Mouse (Mus musculus) right cerebral cortex, adult 2 months (tissue): ENCODE results near the gene Fdxacb1.
A peak's percentile ranks its signal among the peaks of the same experiment; 100 is the strongest.

Experiments
- DNase-seq, 2 experiments: peaks; one replicate each; pipeline ENCODE4 v3.0.0; 2021 to 2022; ENCODE audit warnings: low spot score in 2 of 2

Fdxacb1 gene

DNA sequence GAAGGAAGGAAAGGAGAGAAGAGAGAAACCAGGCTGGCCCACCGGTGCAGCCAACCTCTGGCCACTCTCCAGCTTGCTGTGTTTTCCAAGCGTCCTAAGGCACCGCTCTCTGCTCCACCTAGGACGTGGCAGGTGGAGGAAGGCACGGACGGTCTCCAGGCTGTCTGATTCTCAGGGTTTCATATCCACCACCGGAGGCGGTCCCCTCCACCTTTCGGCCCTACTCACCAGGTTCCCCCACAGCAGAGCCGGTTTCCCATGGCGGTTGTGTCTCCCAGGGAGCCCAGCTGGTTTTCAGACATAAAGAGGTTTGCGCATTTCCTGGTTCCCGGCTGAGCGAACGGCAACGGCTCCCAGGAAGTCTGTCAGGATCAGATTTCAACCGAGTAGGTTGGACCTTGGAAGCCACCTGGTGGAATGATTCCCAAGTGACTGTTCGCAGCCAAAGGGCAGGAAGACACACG is 21.8 kb upstream of the Fdxacb1 start, which contains the start of gene 2310030G06Rik:
2310030G06Rik (minus strand) TSS at position 323 of the 464 bp plus-strand sequence.
- peak in 1 of 2 experiments; percentile 32 for DNase-seq

DNA sequence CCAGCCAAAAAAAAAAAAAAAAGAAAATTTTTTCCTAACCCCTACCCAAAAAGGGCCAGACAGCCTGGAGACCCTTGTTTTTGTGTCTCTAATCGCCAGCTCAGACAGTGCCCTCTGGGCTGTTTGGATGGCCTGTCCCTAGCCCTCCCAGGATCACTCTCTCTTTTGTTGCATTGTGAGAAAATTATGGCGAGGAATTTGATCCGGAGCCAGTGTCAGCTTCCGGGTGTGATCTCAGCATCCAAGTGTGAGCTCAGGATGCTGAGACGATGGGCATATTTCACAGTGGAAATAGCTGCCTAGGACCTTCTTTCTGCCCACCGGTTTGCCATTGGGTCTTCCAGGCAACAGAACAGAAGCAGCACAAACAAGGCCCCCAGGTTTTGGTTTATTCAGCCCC is 17.3 kb upstream of the Fdxacb1 start:
- DNase-seq: no peak

- no peak for DNase-seq
Measured at GRCm38 (mm10) chr9:50751323-50751722, 16.7 kb upstream of the Fdxacb1 start, which contains the start of gene Cryab. Cryab (plus strand) TSS chr9:50751325.

DNA sequence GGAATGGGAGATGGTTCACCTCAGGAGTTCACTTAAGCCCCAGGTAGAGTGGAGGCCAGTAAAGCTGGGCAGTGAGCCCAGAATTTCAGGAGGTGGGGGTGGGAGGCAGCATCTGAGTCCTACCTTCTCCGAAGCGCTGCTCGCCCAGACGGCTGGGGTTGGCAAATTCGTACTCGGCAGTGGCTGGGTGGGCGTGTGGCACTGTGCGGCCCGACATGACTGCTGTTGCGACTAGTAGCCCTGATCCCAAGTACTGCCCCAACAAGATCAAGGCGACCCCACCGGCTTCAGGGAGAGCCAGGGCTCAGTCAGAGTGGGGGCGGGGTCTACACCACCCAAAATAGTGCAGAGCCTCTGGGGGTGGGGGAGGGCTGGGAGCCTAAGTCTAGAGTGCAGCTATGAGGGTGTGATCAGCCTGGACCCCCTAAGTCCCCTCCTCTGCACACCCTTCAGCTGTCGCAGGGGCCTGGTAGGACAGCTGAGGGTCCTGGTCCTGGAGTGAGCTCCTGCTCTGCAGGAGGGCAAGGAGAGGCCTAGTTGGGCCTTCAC is 15.9 kb upstream of the Fdxacb1 start, which contains the start of gene Hspb2:
Hspb2 (minus strand) TSS at position 301 of the 549 bp plus-strand sequence.
- no peak for DNase-seq

DNA sequence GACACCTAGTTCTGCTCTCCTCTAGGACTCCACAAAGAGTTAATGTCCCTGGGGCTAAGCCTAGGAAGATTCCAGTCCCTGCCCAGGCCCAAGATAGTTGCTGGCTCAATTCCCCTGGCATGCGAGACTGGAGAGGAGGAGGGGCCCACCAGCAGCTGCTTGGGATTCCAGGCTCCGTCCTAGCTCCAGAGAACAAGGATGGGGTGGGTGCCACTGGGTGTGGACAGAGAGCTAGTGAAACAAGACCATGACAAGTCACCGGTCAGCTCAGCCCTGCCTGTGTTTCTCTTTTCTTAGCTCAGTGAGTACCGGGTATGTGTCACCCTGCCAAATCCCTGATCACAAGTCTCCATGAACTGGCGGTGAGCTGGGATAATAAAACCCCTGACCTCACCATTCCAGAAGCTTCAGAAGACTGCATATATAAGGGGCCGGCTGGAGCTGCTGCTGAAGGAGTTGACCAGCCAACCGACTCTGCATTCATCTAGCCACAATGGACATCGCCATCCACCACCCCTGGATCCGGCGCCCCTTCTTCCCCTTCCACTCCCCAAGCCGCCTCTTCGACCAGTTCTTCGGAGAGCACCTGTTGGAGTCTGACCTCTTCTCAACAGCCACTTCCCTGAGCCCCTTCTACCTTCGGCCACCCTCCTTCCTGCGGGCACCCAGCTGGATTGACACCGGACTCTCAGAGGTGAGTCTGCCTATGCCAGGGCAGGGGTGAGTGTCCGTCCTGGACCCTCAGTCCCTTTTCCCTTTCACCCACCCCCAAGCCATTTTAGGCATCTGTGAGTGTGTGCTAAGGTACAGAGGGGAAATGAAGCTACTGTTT is 15.0 kb upstream of the Fdxacb1 start:
- peak; percentile 53 to 63 for DNase-seq

- no peak for DNase-seq
Measured at GRCm38 (mm10) chr9:50753947-50754346, 14.1 kb upstream of the Fdxacb1 start.

DNA sequence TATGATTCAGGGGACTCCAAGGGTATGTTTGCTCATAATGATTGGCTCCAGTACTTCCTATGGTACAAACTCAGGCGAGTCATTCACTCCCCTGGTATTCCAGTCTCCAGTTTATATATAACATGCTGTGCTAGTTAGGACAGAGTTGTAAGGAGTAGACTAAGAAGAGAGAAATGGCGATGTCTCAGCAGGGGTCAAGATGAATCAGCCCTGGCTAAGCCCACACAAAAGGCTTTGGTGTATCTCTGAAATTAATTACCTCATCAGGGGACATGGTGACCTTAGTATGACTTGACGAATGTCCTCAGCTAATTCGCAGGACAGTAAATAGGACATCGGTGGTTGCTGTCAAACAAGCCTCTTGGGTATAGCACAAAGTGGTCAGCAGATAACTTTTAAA is 11.3 kb upstream of the Fdxacb1 start:
- DNase-seq: no peak

GRCm38 (mm10) chr9:50761520-50762243 is 6.4 kb upstream of the Fdxacb1 start:
- DNase-seq: no peak

- no peak for DNase-seq
Measured at GRCm38 (mm10) chr9:50763331-50763730, 4.7 kb upstream of the Fdxacb1 start.

DNA sequence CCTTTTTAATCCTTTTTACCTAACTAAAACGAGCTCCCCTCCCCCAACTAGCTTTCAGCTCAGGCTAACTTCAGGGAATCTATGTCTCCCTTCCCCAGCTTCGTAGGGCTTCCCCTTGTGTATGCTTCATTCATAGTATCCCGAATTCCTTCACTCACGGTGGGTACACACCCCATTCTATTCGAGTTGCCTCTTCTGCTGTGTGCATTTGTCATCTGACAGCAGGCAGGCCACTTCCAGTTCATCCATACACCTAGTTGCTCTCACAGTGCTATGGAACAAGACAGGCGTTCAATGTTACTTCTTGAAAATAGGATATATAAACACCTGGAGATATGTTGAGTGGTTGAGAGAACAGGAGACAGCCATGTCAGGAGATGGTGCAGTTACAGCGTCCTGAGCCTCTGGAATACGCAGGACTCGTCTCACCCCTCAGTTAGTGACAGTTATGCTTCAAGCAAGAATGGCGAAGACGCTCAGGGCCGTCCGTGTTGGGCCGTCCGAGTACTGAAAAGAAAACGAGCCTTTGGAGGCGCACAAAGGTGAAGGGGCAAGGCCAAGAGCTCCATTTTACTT is 417 bp upstream of the Fdxacb1 start:
- DNase-seq: no peak

DNA sequence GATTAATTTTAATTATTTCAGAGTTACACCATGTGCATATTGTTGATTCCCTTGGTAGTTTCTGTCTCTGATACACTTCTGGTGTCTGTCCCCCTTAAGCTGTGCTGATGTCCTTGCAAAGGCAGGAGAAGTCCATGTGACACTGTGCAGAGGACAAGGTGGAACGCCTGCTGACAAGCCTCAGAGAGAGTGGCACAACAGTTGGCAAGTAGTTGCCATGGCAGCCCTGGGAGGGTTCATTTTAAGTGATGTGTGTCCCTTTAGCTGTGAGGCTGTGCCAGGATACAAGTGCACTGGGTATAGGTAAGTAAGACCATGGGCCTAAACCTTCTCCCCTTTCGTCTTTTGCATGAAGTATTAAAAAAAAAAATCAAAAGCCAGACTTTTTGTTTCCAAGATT is 2.0 kb downstream of the Fdxacb1 start:
- DNase-seq: no peak

DNA sequence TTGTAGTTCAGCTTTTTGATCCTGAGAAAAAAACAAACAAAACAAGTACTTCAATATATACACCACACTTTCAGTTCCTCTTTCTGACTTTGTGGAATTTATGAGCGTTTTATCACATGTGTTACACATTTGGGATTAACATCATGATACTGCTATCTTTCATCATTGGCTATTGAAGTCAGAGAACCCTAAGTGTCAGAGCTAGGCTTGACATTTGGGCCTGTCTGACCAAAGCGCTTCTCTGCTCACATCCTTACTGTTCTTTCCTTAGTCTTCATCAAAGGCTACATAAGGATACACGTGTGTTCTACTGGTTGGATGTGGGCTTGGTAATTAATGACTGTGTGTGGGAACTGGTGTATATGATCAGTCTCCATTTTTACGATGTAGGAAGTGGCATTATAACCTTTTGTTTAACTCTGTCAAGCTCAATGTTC is 6.0 kb downstream of the Fdxacb1 start:
- DNase-seq: no peak

GRCm38 (mm10) chr9:50774991-50775612 is 7.1 kb downstream of the Fdxacb1 start, which contains the start of the genes Alg9 and 1110032A03Rik:
Alg9 (plus strand) TSS chr9:50775019.
1110032A03Rik (minus strand) TSS chr9:50775520.
- DNase-seq: peak; percentile 90 to 94

DNA sequence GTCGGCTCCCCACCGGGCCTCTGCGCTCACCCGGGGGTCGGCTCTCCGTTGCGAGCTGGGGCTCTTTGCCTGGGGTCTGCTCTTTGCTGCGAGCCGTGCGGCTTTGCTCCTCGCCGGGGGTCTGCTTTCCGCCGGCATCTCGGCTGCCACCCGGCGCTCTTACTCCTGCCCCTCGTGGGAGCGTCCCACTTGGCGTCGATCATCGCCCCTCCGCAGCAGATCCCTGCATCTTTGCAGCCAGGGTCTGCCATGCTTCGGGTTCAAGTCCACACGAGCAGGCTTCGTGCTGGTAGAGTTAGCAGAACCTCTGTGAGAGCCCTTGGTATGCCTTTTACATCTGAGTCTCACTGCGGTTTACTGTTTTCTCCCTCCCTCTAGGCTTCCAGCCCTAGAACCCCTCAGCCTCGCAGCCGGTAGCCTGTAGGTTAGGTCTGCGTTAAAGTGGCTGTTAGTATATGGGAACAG is 7.7 kb downstream of the Fdxacb1 start:
- no peak for DNase-seq

DNA sequence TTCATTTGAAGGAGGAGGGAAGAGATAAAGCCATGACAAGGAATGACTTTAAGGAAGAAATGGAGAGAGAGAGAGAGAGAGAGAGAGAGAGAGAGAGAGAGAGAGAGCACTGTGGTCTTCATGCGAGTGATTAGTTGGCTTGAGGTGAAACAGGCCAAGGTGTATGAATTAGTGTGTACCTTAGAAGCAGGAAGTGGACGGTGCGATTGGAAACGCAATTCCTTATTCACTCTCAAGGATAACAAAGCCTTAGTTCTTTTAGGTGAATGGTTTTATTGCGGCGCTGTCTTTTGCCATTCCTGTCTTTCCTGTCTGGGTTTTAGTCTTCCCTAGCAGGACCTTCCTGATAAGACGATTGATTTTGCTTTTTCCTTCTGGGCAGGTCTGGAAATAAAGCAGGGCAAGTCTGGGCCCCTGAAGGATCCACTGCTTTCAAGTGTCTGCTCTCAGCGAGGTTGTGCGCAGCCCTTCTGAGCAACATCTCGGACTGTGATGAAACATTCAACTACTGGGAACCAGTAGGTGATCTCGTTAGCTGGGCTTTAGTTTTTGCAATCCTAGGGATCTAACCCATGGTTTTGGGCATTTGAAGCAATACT is 8.2 kb downstream of the Fdxacb1 start:
- DNase-seq: no peak

DNA sequence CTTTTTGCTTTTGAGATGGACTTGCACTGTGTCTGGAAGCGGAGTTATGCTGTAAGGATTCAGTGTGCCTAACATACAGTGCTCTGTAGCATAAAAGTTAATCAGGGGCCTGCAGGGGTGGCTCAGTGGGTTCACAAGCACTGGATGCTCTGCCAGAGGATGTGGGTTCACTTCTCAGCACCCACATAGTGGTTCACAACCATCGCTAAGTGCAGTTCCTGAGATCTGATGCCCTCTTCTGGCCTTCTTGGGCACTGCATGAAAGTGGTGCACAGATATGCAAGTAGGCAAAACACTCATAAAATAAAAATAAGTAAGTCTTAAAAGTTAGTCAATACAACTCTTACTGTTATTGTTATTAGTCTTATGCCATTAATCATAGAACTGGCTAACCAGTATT is 14.1 kb downstream of the Fdxacb1 start:
- peak; percentile 25 to 46 for DNase-seq

GRCm38 (mm10) chr9:50795266-50795665 is 27.2 kb downstream of the Fdxacb1 start:
- DNase-seq: no peak

DNA sequence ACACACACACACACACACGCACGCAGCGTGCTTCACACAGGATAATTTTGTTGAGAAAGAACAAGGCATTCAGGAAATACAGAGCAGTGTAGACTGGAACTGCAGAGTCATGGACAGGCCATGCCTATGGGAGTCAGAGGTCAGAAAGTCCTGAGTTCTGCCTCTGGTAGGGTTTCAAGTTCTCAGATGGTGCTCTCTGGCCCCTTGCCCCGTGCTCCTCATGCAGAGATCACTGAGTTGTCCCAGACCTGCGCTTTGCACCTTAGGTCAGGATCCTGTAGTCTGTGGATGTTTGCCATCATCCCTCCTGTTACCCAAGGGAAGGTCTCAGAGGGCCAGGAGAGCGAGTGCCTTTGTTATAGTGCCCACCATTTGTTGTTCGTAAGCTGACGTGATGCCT is 28.7 kb downstream of the Fdxacb1 start:
- no peak for DNase-seq

DNA sequence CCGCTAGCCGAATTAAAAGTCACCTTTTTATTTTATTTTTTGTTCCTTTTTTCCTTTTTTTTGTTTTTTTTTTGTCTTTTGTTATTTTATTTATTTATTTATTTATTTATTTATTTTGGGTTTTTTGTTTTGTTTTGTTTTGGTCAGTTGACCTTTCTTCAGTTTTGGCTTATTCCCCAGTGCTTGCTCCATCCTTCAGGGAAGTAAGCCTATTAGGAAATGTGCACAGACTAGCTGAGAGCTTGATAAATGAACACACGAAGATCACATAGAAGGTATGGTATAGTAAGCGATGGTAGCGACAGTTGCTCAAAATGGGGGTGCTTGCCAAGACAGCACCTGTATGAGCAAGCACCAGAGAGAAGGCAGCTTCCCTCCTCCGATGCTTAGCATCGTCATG is 29.6 kb downstream of the Fdxacb1 start:
- DNase-seq: no peak

DNA sequence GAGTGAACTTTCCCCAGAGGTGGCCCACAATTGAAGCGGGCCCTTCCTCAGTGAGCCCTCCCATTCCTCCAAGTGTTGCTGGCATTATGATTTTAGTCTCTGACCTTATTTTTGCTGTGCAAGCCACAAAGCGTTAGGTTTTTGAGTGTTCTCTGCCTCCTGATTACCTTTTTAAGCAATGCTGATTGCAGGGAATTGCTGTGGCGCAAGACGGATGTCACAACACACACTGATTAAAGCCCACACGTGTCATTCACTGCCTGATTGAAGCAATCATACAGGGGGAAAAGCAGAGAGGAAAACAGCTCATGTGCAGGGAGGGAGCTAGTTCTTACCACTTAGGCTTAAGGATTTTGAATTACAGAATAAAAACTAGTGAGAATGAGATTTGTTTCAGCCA is 30.3 kb downstream of the Fdxacb1 start:
- DNase-seq: no peak

DNA sequence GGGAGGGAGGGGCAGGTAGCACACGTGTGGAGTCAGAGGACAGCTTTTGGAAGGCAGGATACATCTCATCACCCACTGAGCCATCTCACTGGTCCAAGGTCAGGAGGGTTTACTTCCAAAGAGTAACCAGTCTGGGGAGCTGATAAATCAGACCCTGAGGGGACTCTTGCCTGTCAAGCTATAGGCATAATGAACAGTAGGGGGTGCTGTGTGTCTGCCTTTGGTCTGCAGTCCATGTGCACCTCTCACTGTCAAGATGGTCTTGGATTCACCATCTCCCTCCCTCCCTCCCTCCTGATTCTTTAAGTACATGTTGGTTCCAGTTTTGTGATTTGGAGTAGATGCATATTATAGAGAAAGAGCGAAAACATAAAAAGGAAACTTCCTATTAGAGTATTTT is 32.9 kb downstream of the Fdxacb1 start:
- DNase-seq: peak in 1 of 2 experiments; percentile 45
